Mouse (Mus musculus) kidney, postnatal 10 days (tissue): ENCODE measurements at regions not wholly inside any gene's neighbourhood (a gene's known extent, or its start where the extent isn't known, plus 50 kb on each side); places are given as distances from the start of the nearest gene placed in this dataset.

ENCODE experiments used
- DNase-seq: peaks from one replicate; pipeline ENCODE4 v3.0.0; 2021; ENCODE audit warnings: mixed read lengths

- no peak for DNase-seq
Observed at GRCm38 (mm10) chr6:17226483-17226882, 54.5 kb upstream of the Cav2 start.
